Mouse (Mus musculus): ENCODE measurements around the gene Ube2d3. TPM values are rescaled to one million over a fixed set of nuclear protein-coding genes. Genes with fewer than 3 reads are reported as not detected.

Gene Ube2d3
- polyA plus RNA-seq, 1 experiment from 2014 or later: 476 TPM

- Histone ChIP-seq H3K4me3 (ENCODE audit: control insufficient read depth in 1 of 2, insufficient read depth in 1 of 2, low read depth in 1 of 2, low read length in 2 of 2) (peak overlapping the region; percentile 84 to 94), H3K4me2 (ENCODE audit: low read length) (0 out of 2 replicates have a peak overlapping the region, but pooled peaks have one; percentile 12)
- WGBS: under 1% methylated on average over 43 of the region's 50 CpGs
Measured at GRCm38 (mm10) chr3:135438531-135438912, 573 bp downstream of the Ube2d3 start.

GRCm38 (mm10) chr3:135438913-135439531 lies 1.1 kb downstream of the Ube2d3 start:
- 0% methylated on average over 40 of the region's 76 CpGs for WGBS
- H3K4me2 ChIP-seq (ENCODE audit: low read length): peak overlapping the region; percentile 79
- H3K36me3 ChIP-seq (ENCODE audit: control insufficient read depth, insufficient read depth, low read length): peaks cover 33% of the 10 kb centered on the region

More at GRCm38 (mm10) chr3:135438531-135438912, 573 bp downstream of the Ube2d3 start:
- Histone ChIP-seq H3K27ac (replicated peaks in 1 of 2; ENCODE audit: control insufficient read depth in 1 of 2, insufficient read depth in 1 of 2, low read depth in 2 of 2, low read length in 2 of 2) (peak overlapping the region; percentile 98 to 100), H3K9ac (ENCODE audit: low read length) (peak overlapping the region; percentile 99), H3K9me3 (ENCODE audit: control insufficient read depth, low read length) (no peaks in the 10 kb centered on the region), H3K4me1 (ENCODE audit: control insufficient read depth in 2 of 2, insufficient read depth in 2 of 2, low read length in 2 of 2) (peaks cover 0 to 24% of the 10 kb centered on the region in 2 experiments; a peak in 3 of 4 replicates), H3K27me3 (ENCODE audit: control insufficient read depth, insufficient read depth, low read length) (no peaks in the 10 kb centered on the region), H3K36me3 (ENCODE audit: control insufficient read depth, insufficient read depth, low read length) (peaks cover 29% of the 10 kb centered on the region)
- peak; percentile 68 for ATAC-seq (ENCODE audit: insufficient number of reproducible peaks, insufficient read depth, low FRiP score, low read depth)

GRCm38 (mm10) chr3:135439651-135440050 lies 1.7 kb downstream of the Ube2d3 start:
- Histone ChIP-seq H3K4me2 (ENCODE audit: low read length) (peak overlapping the region; percentile 79), H3K9me3 (ENCODE audit: control insufficient read depth, low read length) (no peaks in the 10 kb centered on the region), H3K9ac (ENCODE audit: low read length) (peak overlapping the region; percentile 99), H3K4me1 (ENCODE audit: control insufficient read depth in 2 of 2, insufficient read depth in 2 of 2, low read length in 2 of 2) (peaks cover 0 to 33% of the 10 kb centered on the region in 2 experiments; a peak in 3 of 4 replicates), H3K36me3 (ENCODE audit: control insufficient read depth, insufficient read depth, low read length) (peaks cover 39% of the 10 kb centered on the region), H3K27ac (replicated peaks in 1 of 2; ENCODE audit: control insufficient read depth in 1 of 2, insufficient read depth in 1 of 2, low read depth in 2 of 2, low read length in 2 of 2) (peak overlapping the region; percentile 98 to 100), H3K4me3 (ENCODE audit: control insufficient read depth in 1 of 2, insufficient read depth in 1 of 2, low read depth in 1 of 2, low read length in 2 of 2) (peak overlapping the region; percentile 84 to 94), H3K27me3 (ENCODE audit: control insufficient read depth, insufficient read depth, low read length) (no peaks in the 10 kb centered on the region)
- 2% methylated on average over 15 of the region's 15 CpGs for WGBS
- ATAC-seq (ENCODE audit: insufficient number of reproducible peaks, insufficient read depth, low FRiP score, low read depth): no peak

More at GRCm38 (mm10) chr3:135438913-135439531, 1.1 kb downstream of the Ube2d3 start:
- ATAC-seq (ENCODE audit: insufficient number of reproducible peaks, insufficient read depth, low FRiP score, low read depth): peak; percentile 66
- H3K4me3 ChIP-seq (ENCODE audit: control insufficient read depth in 1 of 2, insufficient read depth in 1 of 2, low read depth in 1 of 2, low read length in 2 of 2): peak overlapping the region; percentile 84 to 94
- peak overlapping the region; percentile 99 for H3K9ac ChIP-seq (ENCODE audit: low read length)
- H3K27ac ChIP-seq (replicated peaks in 1 of 2; ENCODE audit: control insufficient read depth in 1 of 2, insufficient read depth in 1 of 2, low read depth in 2 of 2, low read length in 2 of 2): peak overlapping the region; percentile 98 to 100
- H3K27me3 ChIP-seq (ENCODE audit: control insufficient read depth, insufficient read depth, low read length): no peaks in the 10 kb centered on the region
- H3K9me3 ChIP-seq (ENCODE audit: control insufficient read depth, low read length): no peaks in the 10 kb centered on the region
- peaks cover 0 to 28% of the 10 kb centered on the region in 2 experiments; a peak in 3 of 4 replicates for H3K4me1 ChIP-seq (ENCODE audit: control insufficient read depth in 2 of 2, insufficient read depth in 2 of 2, low read length in 2 of 2)

GRCm38 (mm10) chr3:135440221-135440620 lies 2.3 kb downstream of the Ube2d3 start:
- Histone ChIP-seq H3K36me3 (ENCODE audit: control insufficient read depth, insufficient read depth, low read length) (peaks cover 43% of the 10 kb centered on the region), H3K4me2 (ENCODE audit: low read length) (peak overlapping the region; percentile 79), H3K27me3 (ENCODE audit: control insufficient read depth, insufficient read depth, low read length) (no peaks in the 10 kb centered on the region), H3K4me1 (ENCODE audit: control insufficient read depth in 2 of 2, insufficient read depth in 2 of 2, low read length in 2 of 2) (peaks cover 0 to 37% of the 10 kb centered on the region in 2 experiments; a peak in 3 of 4 replicates), H3K27ac (replicated peaks in 1 of 2; ENCODE audit: control insufficient read depth in 1 of 2, insufficient read depth in 1 of 2, low read depth in 2 of 2, low read length in 2 of 2) (peak overlapping the region; percentile 98 to 100), H3K9ac (ENCODE audit: low read length) (peak overlapping the region; percentile 99), H3K4me3 (ENCODE audit: control insufficient read depth in 1 of 2, insufficient read depth in 1 of 2, low read depth in 1 of 2, low read length in 2 of 2) (peak overlapping the region; percentile 84 to 94), H3K9me3 (ENCODE audit: control insufficient read depth, low read length) (no peaks in the 10 kb centered on the region)
- ATAC-seq (ENCODE audit: insufficient number of reproducible peaks, insufficient read depth, low FRiP score, low read depth): no peak
- 14% methylated on average over 7 of the region's 7 CpGs for WGBS

GRCm38 (mm10) chr3:135440621-135441020 lies 2.7 kb downstream of the Ube2d3 start:
- ATAC-seq (ENCODE audit: insufficient number of reproducible peaks, insufficient read depth, low FRiP score, low read depth): no peak
- Histone ChIP-seq H3K4me2 (ENCODE audit: low read length) (peak overlapping the region; percentile 79), H3K4me3 (ENCODE audit: control insufficient read depth in 1 of 2, insufficient read depth in 1 of 2, low read depth in 1 of 2, low read length in 2 of 2) (peak overlapping the region; percentile 84 to 94), H3K4me1 (ENCODE audit: control insufficient read depth in 2 of 2, insufficient read depth in 2 of 2, low read length in 2 of 2) (peaks cover 0 to 37% of the 10 kb centered on the region in 2 experiments; a peak in 3 of 4 replicates), H3K27me3 (ENCODE audit: control insufficient read depth, insufficient read depth, low read length) (no peaks in the 10 kb centered on the region), H3K27ac (replicated peaks in 1 of 2; ENCODE audit: control insufficient read depth in 1 of 2, insufficient read depth in 1 of 2, low read depth in 2 of 2, low read length in 2 of 2) (peak overlapping the region; percentile 98 to 100; a peak in 2 of 4 replicates), H3K9ac (ENCODE audit: low read length) (peak overlapping the region; percentile 99), H3K9me3 (ENCODE audit: control insufficient read depth, low read length) (no peaks in the 10 kb centered on the region), H3K36me3 (ENCODE audit: control insufficient read depth, insufficient read depth, low read length) (peaks cover 43% of the 10 kb centered on the region)
- 23% methylated on average over 10 of the region's 10 CpGs for WGBS

- H3K4me2 ChIP-seq (ENCODE audit: low read length): 0 out of 2 replicates have a peak overlapping the region, but pooled peaks have one; percentile 32
- H3K27ac ChIP-seq (replicated peaks in 1 of 2; ENCODE audit: control insufficient read depth in 1 of 2, insufficient read depth in 1 of 2, low read depth in 2 of 2, low read length in 2 of 2): no peak overlapping the region
- ATAC-seq (ENCODE audit: insufficient number of reproducible peaks, insufficient read depth, low FRiP score, low read depth): no peak
- H3K36me3 ChIP-seq (ENCODE audit: control insufficient read depth, insufficient read depth, low read length): peaks cover 65% of the 10 kb centered on the region
- H3K9ac ChIP-seq (ENCODE audit: low read length): no peak overlapping the region
- H3K4me1 ChIP-seq (ENCODE audit: control insufficient read depth in 2 of 2, insufficient read depth in 2 of 2, low read length in 2 of 2): peaks cover 0 to 30% of the 10 kb centered on the region in 2 experiments; a peak in 3 of 4 replicates
- H3K27me3 ChIP-seq (ENCODE audit: control insufficient read depth, insufficient read depth, low read length): no peaks in the 10 kb centered on the region
- no peaks in the 10 kb centered on the region for H3K9me3 ChIP-seq (ENCODE audit: control insufficient read depth, low read length)
- no peak overlapping the region for H3K4me3 ChIP-seq (ENCODE audit: control insufficient read depth in 1 of 2, insufficient read depth in 1 of 2, low read depth in 1 of 2, low read length in 2 of 2)
Measured at GRCm38 (mm10) chr3:135444930-135445329, 7.0 kb downstream of the Ube2d3 start.

- Histone ChIP-seq H3K9me3 (ENCODE audit: control insufficient read depth, low read length) (no peaks in the 10 kb centered on the region), H3K4me3 (ENCODE audit: control insufficient read depth in 1 of 2, insufficient read depth in 1 of 2, low read depth in 1 of 2, low read length in 2 of 2) (no peak overlapping the region), H3K27ac (replicated peaks in 1 of 2; ENCODE audit: control insufficient read depth in 1 of 2, insufficient read depth in 1 of 2, low read depth in 2 of 2, low read length in 2 of 2) (no peak overlapping the region), H3K27me3 (ENCODE audit: control insufficient read depth, insufficient read depth, low read length) (no peaks in the 10 kb centered on the region), H3K36me3 (ENCODE audit: control insufficient read depth, insufficient read depth, low read length) (peaks cover 90% of the 10 kb centered on the region), H3K9ac (ENCODE audit: low read length) (no peak overlapping the region), H3K4me1 (ENCODE audit: control insufficient read depth in 2 of 2, insufficient read depth in 2 of 2, low read length in 2 of 2) (0 out of 4 replicates have a peak, but pooled peaks cover 0 to under 1% of the 10 kb centered on the region in 2 experiments), H3K4me2 (ENCODE audit: low read length) (no peak overlapping the region)
- no peak for ATAC-seq (ENCODE audit: insufficient number of reproducible peaks, insufficient read depth, low FRiP score, low read depth)
Measured at GRCm38 (mm10) chr3:135458981-135459380, 21.0 kb downstream of the Ube2d3 start.
